Mouse (Mus musculus): ENCODE results near the gene Cacna1g.

Cacna1g gene

GRCm38 (mm10) chr11:94429011-94429651, 44.9 kb downstream of the Cacna1g start:
- CTCF ChIA-PET = interaction anchor here in 2 of 4 experiments (0.6 to 0.9 kb wide), 2 partner anchors 24 to 57 kb away, joined by 4 to 5 read pairs; partner anchors contain the start of gene Spata20 (in 1 of the 2)
- POLR2A ChIA-PET = interaction anchor here in 2 of 4 experiments (0.5 to 1.2 kb wide), 6 partner anchors 14 to 289 kb away, joined by 3 to 5 read pairs (median 4); no protein-coding TSS in a partner anchor

GRCm38 (mm10) chr11:94428091-94428835, 45.7 kb downstream of the Cacna1g start:
- ChIA-PET CTCF (interaction anchor here in 2 of 4 experiments (0.6 to 0.9 kb wide), 2 partner anchors 24 to 57 kb away, joined by 4 to 5 read pairs; partner anchors contain the start of gene Spata20 (in 1 of the 2)), POLR2A (interaction anchor here in 2 of 4 experiments (0.6 to 1.2 kb wide), 5 partner anchors 9 to 288 kb away, joined by 3 to 5 read pairs (median 3); no protein-coding TSS in a partner anchor)

GRCm38 (mm10) chr11:94425656-94426055, 48.3 kb downstream of the Cacna1g start:
- POLR2A ChIA-PET = interaction anchor here in 1 of 4 experiments (1.2 to 1.7 kb wide), 3 partner anchors 35 to 114 kb away, joined by 3 to 4 read pairs (median 3); no protein-coding TSS in a partner anchor
- CTCF ChIA-PET = interaction anchor here in 2 of 4 experiments (0.7 to 1.5 kb wide), 2 partner anchors 31 to 60 kb away, joined by 3 to 9 read pairs; partner anchors contain the start of gene Spata20 (in 1 of the 2)

- ChIA-PET POLR2A (interaction anchor here in 3 of 4 experiments (0.6 to 1.7 kb wide), 8 partner anchors 15 to 301 kb away, joined by 3 to 4 read pairs (median 3); partner anchors contain the start of gene Tob1 (in 1 of the 3)), CTCF (interaction anchor here (0.5 to 1.7 kb wide), 9 partner anchors 30 to 1250 kb away, joined by 3 to 12 read pairs (median 3); partner anchors contain the start of genes Spata20 (in 2 of the 4) and Ankrd40 (in 1 of the 4))
Observed at GRCm38 (mm10) chr11:94425215-94425614, 48.8 kb downstream of the Cacna1g start.

GRCm38 (mm10) chr11:94424380-94424779, 49.6 kb downstream of the Cacna1g start:
- POLR2A ChIA-PET = interaction anchor here (0.6 to 1.7 kb wide), 10 partner anchors 16 to 410 kb away, joined by 3 to 9 read pairs (median 3); partner anchors contain the start of gene Tob1 (in 1 of the 4)
- CTCF ChIA-PET = interaction anchor here (0.5 to 1.7 kb wide), 7 partner anchors 56 to 1251 kb away, joined by 3 to 12 read pairs (median 4); partner anchors contain the start of gene Spata20 (in 2 of the 4)

- ChIA-PET CTCF (interaction anchor here in 2 of 4 experiments (0.6 to 1.7 kb wide), 3 partner anchors 62 to 1468 kb away, joined by 3 to 9 read pairs (median 3); partner anchors contain the start of gene Spata20 (in 1 of the 2)), POLR2A (interaction anchor here in 1 of 4 experiments (1.7 kb wide), 1 partner anchor 63 kb away, joined by 4 read pairs; no protein-coding TSS in a partner anchor)
Observed at GRCm38 (mm10) chr11:94423855-94424254, 50.1 kb downstream of the Cacna1g start.

- ChIA-PET CTCF (interaction anchor here in 1 of 4 experiments (0.9 kb wide), 1 partner anchor 12 kb away, joined by 3 read pairs; no protein-coding TSS in a partner anchor), POLR2A (interaction anchor here in 1 of 4 experiments (0.6 kb wide), 1 partner anchor 94 kb away, joined by 3 read pairs; no protein-coding TSS in a partner anchor)
Observed at GRCm38 (mm10) chr11:94420991-94421390, 53.0 kb downstream of the Cacna1g start.

GRCm38 (mm10) chr11:94420325-94420724, 53.7 kb downstream of the Cacna1g start:
- POLR2A ChIA-PET = no interaction called here
- CTCF ChIA-PET = no interaction called here

- CTCF ChIA-PET = interaction anchor here in 3 of 4 experiments (0.5 to 1.2 kb wide), 5 partner anchors 107 to 284 kb away, joined by 3 to 9 read pairs (median 7); no protein-coding TSS in a partner anchor
Observed at GRCm38 (mm10) chr11:94419004-94419727, 54.8 kb downstream of the Cacna1g start.

GRCm38 (mm10) chr11:94414042-94414441, 60.0 kb downstream of the Cacna1g start:
- CTCF ChIA-PET = interaction anchor here in 2 of 4 experiments (1.2 to 1.3 kb wide), 2 partner anchors 9 to 72 kb away, joined by 3 to 6 read pairs; partner anchors contain the start of gene Spata20 (in 1 of the 2)
- POLR2A ChIA-PET = interaction anchor here in 2 of 4 experiments (0.6 to 1.0 kb wide), 4 partner anchors 10 to 264 kb away, joined by 3 to 7 read pairs (median 4); partner anchors contain the start of gene Ankrd40 (in 1 of the 2)

More at GRCm38 (mm10) chr11:94419004-94419727, 54.8 kb downstream of the Cacna1g start:
- POLR2A ChIA-PET = interaction anchor here in 2 of 4 experiments (0.6 to 1.4 kb wide), 4 partner anchors 9 to 212 kb away, joined by 3 to 5 read pairs (median 4); no protein-coding TSS in a partner anchor

- ChIA-PET POLR2A (interaction anchor here in 2 of 4 experiments (0.6 to 1.0 kb wide), 3 partner anchors 9 to 263 kb away, joined by 3 to 7 read pairs (median 4); no protein-coding TSS in a partner anchor), CTCF (interaction anchor here in 2 of 4 experiments (1.2 to 1.3 kb wide), 2 partner anchors 9 to 73 kb away, joined by 3 to 6 read pairs; partner anchors contain the start of gene Spata20 (in 1 of the 2))
Observed at GRCm38 (mm10) chr11:94413516-94413915, 60.5 kb downstream of the Cacna1g start.

GRCm38 (mm10) chr11:94412998-94413469, 61.0 kb downstream of the Cacna1g start:
- CTCF ChIA-PET = no interaction called here
- POLR2A ChIA-PET = interaction anchor here in 1 of 4 experiments (1.0 kb wide), 1 partner anchor 76 kb away, joined by 3 read pairs; no protein-coding TSS in a partner anchor

GRCm38 (mm10) chr11:94412562-94412961, 61.4 kb downstream of the Cacna1g start:
- POLR2A ChIA-PET = interaction anchor here in 1 of 4 experiments (1.0 kb wide), 1 partner anchor 75 kb away, joined by 3 read pairs; no protein-coding TSS in a partner anchor

GRCm38 (mm10) chr11:94407803-94408321, 66.1 kb downstream of the Cacna1g start:
- CTCF ChIA-PET = interaction anchor here (0.6 to 2.1 kb wide), 5 partner anchors 59 to 439 kb away, joined by 3 to 8 read pairs (median 4); partner anchors contain the start of genes Spata20 (in 2 of the 4), Gm20390 (in 1 of the 4) and Nme1 (in 1 of the 4)
- POLR2A ChIA-PET = interaction anchor here in 2 of 4 experiments (0.7 to 1.5 kb wide), 4 partner anchors 21 to 80 kb away, joined by 3 to 7 read pairs (median 5); partner anchors contain the start of gene Ankrd40 (in 1 of the 2)

More at GRCm38 (mm10) chr11:94412562-94412961, 61.4 kb downstream of the Cacna1g start:
- CTCF ChIA-PET = no interaction called here

GRCm38 (mm10) chr11:94405348-94405747, 68.7 kb downstream of the Cacna1g start:
- POLR2A ChIA-PET = interaction anchor here in 2 of 4 experiments (0.6 to 1.8 kb wide), 5 partner anchors 10 to 452 kb away, joined by 3 to 7 read pairs (median 3); partner anchors contain the start of gene Abcc3 (in 1 of the 2)
- CTCF ChIA-PET = interaction anchor here (0.5 to 2.2 kb wide), 30 partner anchors 9 to 979 kb away, joined by 3 to 15 read pairs (median 4); partner anchors contain the start of genes Spata20 (in 3 of the 4), Abcc3 (in 2 of the 4) and Slc35b1 (in 1 of the 4)

All from embryonic stem cell, embryonic (primary cell).